Mouse (Mus musculus) kidney, postnatal 0 days (tissue): Measurements from ENCODE around the gene Spata5. TPM values are rescaled to one million over a fixed set of nuclear protein-coding genes. Genes with fewer than 3 reads are reported as not detected.
"Not testable (repeated sequence)": the region's sequence is repeated elsewhere in the genome, so short reads cannot be mapped to it uniquely, and the experiment has no call there.

ENCODE experiments used
- ATAC-seq: fragments of 200-750 bp; cut with Nextera tagmentation; replicated peaks from 2 replicates; pipeline ENCODE4 v1.8.0; 2017; ENCODE audit warnings: low read depth, moderate number of reproducible peaks, moderate TSS enrichment, moderate library complexity; ENCODE audit not compliant: low FRiP score
- DNase-seq: peaks from one replicate; pipeline ENCODE4 v3.0.0-alpha.2; 2016; ENCODE audit warnings: low spot score
- H3K27ac ChIP-seq: fragments of 300-500 bp; sonication (generic); 2 replicates; pipeline ENCODE4 v1.5.1; 2014; ENCODE audit warnings: mild to moderate bottlenecking
- H3K27me3 ChIP-seq: fragments of 300-500 bp; sonication (generic); 2 replicates; pipeline ENCODE4 v1.6.1; 2014; ENCODE audit warnings: low read length, mixed read lengths; ENCODE audit not compliant: insufficient read depth
- H3K36me3 ChIP-seq: fragments of 300-500 bp; sonication (generic); 2 replicates; pipeline ENCODE4 v1.6.1; 2014; ENCODE audit warnings: low read length, mixed read lengths; ENCODE audit not compliant: insufficient read depth
- H3K4me1 ChIP-seq: fragments of 300-500 bp; sonication (generic); replicated peaks from 2 replicates; pipeline ENCODE4 v1.6.1; 2014; ENCODE audit warnings: antibody characterized with exemption, low read length, mixed read lengths; ENCODE audit not compliant: insufficient read depth
- H3K4me2 ChIP-seq: fragments of 300-500 bp; sonication (generic); 2 replicates; pipeline ENCODE4 v1.6.1; 2014; ENCODE audit warnings: mild to moderate bottlenecking, low read length, moderate library complexity, mixed read lengths
- H3K4me3 ChIP-seq: fragments of 300-500 bp; sonication (generic); replicated peaks from 2 replicates; pipeline ENCODE4 v1.5.1; 2014; ENCODE audit warnings: low read depth, low read length
- H3K9ac ChIP-seq: fragments of 300-500 bp; sonication (generic); 2 replicates; pipeline ENCODE4 v1.6.1; 2014; ENCODE audit warnings: low read depth, low read length
- H3K9me3 ChIP-seq: fragments of 300-500 bp; sonication (generic); replicated peaks from 2 replicates; pipeline ENCODE4 v1.6.1; 2016; ENCODE audit warnings: low read length, inconsistent platforms, mixed read lengths
- CTCF ChIP-seq: IDR thresholded peaks from 2 replicates; pipeline ENCODE4 v1.5.1; 2016; ENCODE audit warnings: antibody characterized with exemption, low read depth, mild to moderate bottlenecking, moderate library complexity
- WGBS: fragments of 180-500 bp; shearing (Covaris S2); extraction: QIAGEN DNeasy Blood & Tissue Kit; methylation state at CpG from one replicate; pipeline ENCODE4 v1.1.7; 2014; 5-methylcytosine and 5-hydroxymethylcytosine counted together
- polyA plus RNA-seq: library from polyadenylated mRNA; unstranded; fragments of >200 nt; fragmentation: Nextera tagmentation; extraction: Ambion mirVana; gene quantifications from 2 replicates; pipeline ENCODE4 v1.2.1, GENCODE M21; 2015

The Spata5 gene
- polyA plus RNA-seq, 1 experiment from 2014 or later = 44.8 TPM

DNA sequence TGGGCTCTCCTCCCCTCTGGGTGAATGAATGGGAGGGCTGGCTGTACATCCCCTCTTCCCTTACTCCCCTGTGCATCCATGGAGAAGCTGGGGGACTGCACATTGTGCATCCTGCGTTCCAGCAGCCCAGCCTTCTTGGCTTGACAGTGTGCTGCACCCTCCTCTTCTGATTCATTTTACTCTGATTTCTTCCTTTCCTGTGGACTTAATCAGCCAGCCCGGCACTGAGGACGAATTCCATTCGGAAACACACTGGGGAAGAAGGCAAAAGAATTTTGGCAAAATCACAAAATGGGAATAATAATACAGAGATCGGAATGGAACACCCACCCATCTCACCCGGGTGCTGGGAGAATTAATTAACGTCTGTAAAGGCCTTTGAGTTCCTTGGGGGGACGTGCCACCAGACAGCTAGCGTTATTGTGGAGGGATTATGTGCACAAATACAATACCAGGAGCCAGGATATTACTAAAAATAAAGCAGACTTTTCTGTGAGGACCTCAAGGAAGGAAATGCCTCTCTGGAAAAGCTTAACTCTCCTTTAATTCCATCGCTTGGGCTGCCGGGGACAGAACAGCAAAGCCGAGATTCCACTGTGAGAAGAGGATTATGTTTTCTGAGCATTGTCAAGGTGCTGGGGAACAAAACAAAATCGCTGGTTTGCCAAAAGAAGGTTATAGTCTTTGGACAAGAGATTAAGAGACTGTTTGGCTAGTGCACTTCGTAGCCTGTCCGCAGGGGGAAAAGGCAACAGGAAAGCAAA, 166.5 kb downstream of the Spata5 start:
- TF ChIP-seq CTCF = no peak
- H3K4me3 ChIP-seq = 0 out of 2 replicates have a peak overlapping the region, but pooled peaks have one; percentile 4
- H3K4me2 ChIP-seq = peak overlapping the region; percentile 37
- no peaks in the 10 kb centered on the region for H3K9me3 ChIP-seq
- DNase-seq = peak; percentile 76
- no peaks in the 10 kb centered on the region for H3K36me3 ChIP-seq
- H3K27me3 ChIP-seq = no peaks in the 10 kb centered on the region
- no peaks in the 10 kb centered on the region for H3K4me1 ChIP-seq
- 0 out of 2 replicates have a peak overlapping the region, but pooled peaks have one; percentile 10 for H3K9ac ChIP-seq
- peak overlapping the region; percentile 87 for H3K27ac ChIP-seq
- no peak for ATAC-seq
- WGBS = 28% methylated on average over 15 of the region's 15 CpGs

DNA sequence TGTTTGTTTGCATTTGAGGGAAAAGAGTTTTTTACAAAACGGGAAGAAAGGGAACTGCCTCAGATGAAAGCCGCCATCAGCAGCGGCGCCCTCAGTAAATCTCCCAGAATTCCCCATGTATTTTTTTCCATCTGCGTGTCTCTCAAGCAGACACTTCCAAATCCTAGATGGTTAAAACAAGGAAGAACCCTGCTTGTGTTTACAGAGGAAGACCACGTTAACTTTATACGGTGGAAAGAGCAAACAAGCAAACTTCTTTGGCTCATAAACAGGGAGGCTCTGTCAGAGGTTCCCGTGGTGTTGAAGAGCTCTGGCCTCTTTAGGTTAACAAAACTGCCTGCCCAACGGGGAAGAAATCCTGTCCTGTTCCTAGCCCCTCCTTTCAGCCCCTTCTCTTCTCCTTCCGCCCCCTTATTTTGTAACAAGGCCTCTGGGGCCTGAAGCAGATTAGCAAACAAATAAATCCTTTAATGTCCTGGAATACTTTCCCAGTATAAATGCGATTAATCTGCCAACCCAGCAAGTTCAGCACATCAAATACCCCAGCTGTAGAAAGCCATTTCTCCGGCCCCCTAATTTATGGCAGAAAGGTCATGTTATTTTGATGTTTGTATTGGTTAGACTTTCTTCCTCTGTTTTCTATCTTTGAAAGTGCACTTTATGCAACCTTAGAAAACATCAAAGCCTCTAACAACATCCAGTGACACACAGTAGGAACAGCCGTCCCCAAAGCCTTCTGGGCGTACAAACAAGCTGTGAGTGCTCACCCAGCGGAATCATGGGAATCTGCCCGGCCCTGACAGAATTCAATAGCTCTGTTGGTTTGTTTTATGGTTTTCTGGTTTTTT, 167.3 kb downstream of the Spata5 start:
- no peak overlapping the region for H3K4me3 ChIP-seq

DNA sequence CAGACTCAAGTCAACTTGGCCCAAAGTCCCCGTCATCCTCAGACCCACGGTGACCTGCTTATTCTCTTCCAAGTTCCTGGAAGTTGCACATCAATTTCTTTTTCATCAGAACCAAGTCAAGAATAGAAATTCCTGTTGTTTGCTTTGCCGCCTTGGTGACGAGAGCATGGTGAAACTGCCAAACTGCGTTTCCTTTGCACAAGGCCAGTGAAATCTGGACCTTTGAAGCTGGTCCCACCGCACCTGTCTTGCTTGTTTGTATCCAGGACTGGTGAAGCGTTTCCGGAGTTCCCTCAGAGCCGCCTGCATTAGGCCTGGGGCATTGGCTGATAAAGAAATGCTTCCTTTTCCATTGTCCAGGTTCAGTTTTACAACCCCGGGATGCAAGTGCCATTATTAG, 176.0 kb downstream of the Spata5 start:
- Histone ChIP-seq H3K4me3 (no peak overlapping the region), H3K36me3 (no peaks in the 10 kb centered on the region), H3K9ac (no peak overlapping the region), H3K4me1 (no peaks in the 10 kb centered on the region; the same call in 1 of the 2 replicates), H3K9me3 (no peaks in the 10 kb centered on the region), H3K4me2 (no peak overlapping the region), H3K27me3 (no peaks in the 10 kb centered on the region), H3K27ac (no peak overlapping the region)
- no peak for DNase-seq
- no peak for ATAC-seq
- TF ChIP-seq CTCF = no peak
- 61% methylated on average over 10 of the region's 10 CpGs for WGBS

More for the DNA sequence above, 167.3 kb downstream of the Spata5 start:
- 0 out of 2 replicates have a peak overlapping the region, but pooled peaks have one; percentile 10 for H3K9ac ChIP-seq
- peak overlapping the region; percentile 87 for H3K27ac ChIP-seq
- H3K4me2 ChIP-seq = peak overlapping the region; percentile 37
- TF ChIP-seq CTCF = no peak
- no peaks in the 10 kb centered on the region for H3K9me3 ChIP-seq
- H3K36me3 ChIP-seq = no peaks in the 10 kb centered on the region
- WGBS = 23% methylated on average over 16 of the region's 16 CpGs
- ATAC-seq (peak; percentile 46; the same call in 1 of the 2 replicates), DNase-seq (peak; percentile 93)
- H3K4me1 ChIP-seq = no peaks in the 10 kb centered on the region
- H3K27me3 ChIP-seq = no peaks in the 10 kb centered on the region

DNA sequence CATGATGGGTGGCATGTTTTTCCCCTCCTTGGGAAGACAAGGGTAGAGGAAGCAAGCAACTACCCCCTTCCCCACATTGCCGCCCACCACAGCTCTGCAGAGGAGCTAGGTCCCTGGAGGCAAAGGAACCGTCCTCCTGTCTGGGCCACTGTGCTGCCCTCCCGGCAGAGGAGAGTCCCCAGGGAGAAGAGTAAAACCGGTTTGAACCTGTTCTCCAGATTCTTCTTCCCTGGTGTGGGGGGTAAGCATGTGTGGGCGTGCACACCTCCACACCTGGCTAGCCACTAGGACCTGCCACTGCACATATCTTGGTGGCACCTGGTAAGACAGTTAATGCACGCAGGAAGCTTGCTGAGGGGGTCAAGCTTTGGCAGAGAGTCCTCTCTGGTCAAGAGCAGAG, 176.8 kb downstream of the Spata5 start:
- ATAC-seq (no peak), DNase-seq (no peak)
- Histone ChIP-seq H3K4me1 (no peaks in the 10 kb centered on the region; the same call in 1 of the 2 replicates), H3K4me3 (no peak overlapping the region), H3K4me2 (no peak overlapping the region), H3K27ac (no peak overlapping the region), H3K36me3 (no peaks in the 10 kb centered on the region), H3K9ac (no peak overlapping the region), H3K27me3 (no peaks in the 10 kb centered on the region), H3K9me3 (no peaks in the 10 kb centered on the region)
- TF ChIP-seq CTCF = no peak
- WGBS = 56% methylated on average over 6 of the region's 6 CpGs

DNA sequence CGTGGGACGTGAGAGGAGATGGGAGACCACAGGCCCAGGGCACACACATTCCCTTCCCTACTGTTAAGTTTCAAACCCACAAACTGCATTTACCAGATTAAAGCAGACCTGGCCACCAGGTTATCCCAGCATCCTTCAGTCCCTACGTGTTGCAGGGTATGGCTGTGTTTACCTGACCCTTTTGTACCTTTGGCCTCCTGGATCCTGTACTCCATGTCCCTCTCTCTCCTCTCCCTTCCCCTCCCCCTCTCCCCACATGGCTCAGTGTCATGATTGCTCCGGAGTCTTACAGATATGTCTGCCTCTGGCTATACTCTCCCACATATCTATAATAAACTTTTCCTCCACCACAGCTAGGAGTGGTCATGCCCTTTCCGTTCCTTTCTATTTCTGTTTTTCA, 177.5 kb downstream of the Spata5 start:
- no peaks in the 10 kb centered on the region; the same call in 1 of the 2 replicates for H3K4me1 ChIP-seq
- no peak overlapping the region for H3K4me2 ChIP-seq
- no peaks in the 10 kb centered on the region for H3K9me3 ChIP-seq
- H3K9ac ChIP-seq = no peak overlapping the region
- no peak overlapping the region for H3K27ac ChIP-seq
- no peak overlapping the region for H3K4me3 ChIP-seq
- no peak for TF ChIP-seq CTCF
- H3K36me3 ChIP-seq = no peaks in the 10 kb centered on the region
- ATAC-seq (no peak; the same call in 1 of the 2 replicates), DNase-seq (no peak)
- WGBS = 63% methylated on average over 5 of the region's 5 CpGs
- H3K27me3 ChIP-seq = no peaks in the 10 kb centered on the region

DNA sequence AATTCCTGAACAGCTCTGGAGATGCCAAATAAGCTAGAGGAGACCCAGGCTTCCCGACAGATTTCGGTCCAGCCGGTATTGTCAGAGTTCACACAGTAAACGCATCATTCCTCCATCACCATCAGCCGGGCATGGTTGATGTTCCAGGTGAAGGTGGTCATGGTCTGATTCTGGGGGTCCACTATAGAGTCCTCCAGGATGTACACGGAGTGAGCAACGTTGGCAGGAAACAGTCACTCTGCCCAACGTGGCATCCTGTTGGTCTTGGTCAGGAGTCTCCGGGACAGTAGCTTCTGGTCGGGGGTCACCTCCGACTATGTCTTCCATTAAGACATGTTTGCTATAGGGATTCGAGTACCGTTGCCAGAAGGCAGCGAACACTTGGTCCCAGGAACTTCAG, 179.9 kb downstream of the Spata5 start:
- 92% methylated on average over 14 of the region's 14 CpGs for WGBS
- H3K4me3 ChIP-seq, H3K9me3 ChIP-seq, H3K4me1 ChIP-seq, H3K27me3 ChIP-seq, DNase-seq, H3K36me3 ChIP-seq, ATAC-seq, H3K9ac ChIP-seq, H3K27ac ChIP-seq, H3K4me2 ChIP-seq: not testable (repeated sequence)
